Mouse (Mus musculus): ENCODE measurements around the gene Phf1.

The Phf1 gene

DNA sequence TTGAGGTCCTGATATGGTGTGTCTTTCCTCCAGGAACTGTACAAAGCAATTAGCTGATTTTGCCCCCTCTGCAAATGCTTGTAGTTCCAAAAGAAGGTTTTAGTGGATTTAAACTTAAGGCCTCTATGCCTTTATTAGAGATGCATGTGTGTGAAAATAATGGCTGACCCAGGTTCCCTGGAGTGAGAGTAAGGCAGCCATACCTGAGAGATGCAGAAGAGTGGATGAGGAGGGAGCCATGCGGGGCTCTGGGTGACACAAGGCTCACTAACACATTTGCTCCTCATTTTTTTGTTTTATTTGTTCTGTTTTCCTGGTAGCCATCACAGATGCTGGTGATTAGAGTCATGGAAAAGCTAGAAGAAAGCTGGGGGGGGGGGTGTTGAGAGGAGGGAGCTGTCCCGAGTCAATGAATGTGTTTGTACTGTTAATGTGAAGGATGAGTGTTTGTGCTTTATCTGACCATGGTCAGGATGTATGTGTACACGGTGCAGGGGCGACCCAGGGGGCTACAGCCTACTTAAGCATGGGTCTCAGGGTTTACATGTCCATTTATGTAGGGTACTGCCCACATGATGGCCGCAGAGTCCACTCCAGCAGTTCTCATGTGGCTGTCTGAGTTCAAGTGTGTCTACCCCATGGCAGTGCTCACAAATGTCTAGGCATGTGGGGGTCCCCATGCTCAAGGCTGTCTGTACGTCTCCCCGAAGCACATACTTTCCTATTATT, 17.9 kb downstream of the Phf1 start:
- no peak for DNase-seq (ENCODE audit: extremely low read depth, low read depth)

DNA sequence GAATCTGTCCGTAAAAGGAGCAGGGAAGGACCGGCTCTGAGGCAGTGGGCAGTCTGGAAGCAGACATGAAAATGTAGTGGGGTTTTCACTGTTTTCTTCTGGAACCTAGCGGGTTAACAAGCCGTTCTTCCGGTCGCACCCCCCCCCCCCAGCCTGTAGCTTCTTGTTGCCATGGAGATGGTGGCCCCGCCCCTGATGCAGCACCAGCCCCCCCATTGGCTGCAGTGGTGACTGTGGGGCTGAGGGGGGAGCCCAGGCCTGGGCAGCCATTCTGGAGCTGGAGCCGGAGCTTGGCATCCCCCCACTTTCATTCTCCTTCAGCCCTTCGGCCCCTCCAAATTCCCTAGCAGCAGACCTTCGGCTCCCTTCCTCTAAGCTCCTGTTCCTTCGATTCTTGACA, 18.6 kb downstream of the Phf1 start:
- DNase-seq (ENCODE audit: extremely low read depth, low read depth), result no peak

DNA sequence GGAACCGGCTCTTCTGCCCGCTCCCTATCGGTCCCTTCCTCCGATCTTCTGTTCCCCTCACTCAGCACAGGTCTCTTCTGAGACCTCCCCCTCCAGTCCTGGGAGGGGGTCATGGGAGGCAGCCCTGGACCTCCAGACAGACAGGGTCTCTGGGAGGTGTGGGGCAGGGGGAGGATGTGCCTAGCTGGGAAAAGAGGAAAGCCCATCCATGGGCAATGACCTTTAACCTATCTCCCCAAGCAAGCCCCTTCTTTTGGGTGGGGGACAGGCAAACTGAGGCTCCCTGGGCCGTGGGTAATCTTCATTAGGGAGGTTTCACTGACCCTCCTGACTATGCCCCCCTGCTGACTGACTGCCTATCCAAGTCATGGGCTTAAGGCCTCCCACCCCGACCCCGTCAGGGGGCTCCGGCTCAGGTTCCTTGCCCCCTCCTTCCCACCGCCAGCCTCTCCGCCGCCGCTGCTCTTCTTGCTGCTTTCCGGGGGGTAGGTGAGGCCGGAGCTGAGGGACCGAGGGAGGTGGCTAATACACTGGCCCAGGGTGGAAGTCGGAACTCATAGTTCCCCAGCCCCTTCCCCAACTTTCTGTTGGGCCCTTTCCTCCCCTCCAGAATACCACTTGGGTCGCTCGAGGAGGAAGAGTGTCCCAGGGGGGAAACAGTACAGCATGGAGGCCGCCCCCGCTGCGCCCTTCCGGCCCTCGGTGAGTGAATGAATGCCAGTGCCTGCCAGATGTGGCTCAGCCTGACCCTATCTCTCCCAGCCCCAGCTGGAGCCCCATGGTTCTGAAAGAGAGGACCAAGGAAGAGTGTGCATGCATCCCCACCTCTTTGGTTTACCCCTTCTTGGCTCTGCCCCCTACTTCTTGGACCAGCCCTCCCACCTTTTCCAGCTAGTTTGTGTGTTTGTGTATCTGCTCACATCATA, 19.4 kb downstream of the Phf1 start:
- no peak for DNase-seq (ENCODE audit: extremely low read depth, low read depth)

DNA sequence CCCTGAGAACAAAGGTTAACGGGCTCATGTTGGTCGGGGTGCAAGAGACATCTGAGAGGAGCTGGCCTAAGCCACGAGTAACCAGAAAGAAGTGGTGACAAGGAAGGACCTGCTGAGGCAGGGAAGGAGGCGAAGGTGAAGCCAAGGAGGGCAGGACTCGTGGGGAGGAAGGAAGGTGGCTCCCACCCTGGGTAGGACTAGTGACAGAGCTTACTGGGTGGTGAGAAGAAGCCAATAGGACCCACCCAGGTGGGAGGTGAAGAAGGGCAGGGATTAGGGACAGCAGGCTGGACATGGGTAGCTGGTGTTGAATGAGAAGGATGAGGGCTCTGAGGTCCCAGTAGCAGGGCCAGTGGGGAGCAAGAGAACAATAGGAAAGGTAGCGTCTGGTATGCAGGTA, 20.3 kb downstream of the Phf1 start:
- no peak for DNase-seq (ENCODE audit: extremely low read depth, low read depth)

DNA sequence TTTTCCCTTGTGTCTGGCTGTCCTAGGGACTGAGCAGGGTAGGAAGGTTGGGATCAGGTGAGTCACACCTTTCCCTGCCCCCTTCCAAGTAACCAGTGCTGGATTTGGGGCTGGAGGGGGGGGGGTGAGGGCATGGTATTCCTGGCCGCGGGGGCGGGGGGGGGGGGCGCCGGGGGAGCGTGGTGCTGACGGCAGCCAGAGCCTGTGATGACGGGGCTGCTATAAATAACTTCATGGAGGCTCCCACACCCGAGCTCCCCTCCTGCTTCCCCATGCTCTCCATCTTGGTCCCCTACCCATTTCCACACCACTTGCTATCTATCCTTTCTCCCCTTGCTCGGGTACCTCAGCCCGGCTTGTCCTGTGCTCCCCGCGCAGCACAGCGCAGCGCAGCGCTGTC, 20.9 kb downstream of the Phf1 start:
- no peak for DNase-seq (ENCODE audit: extremely low read depth, low read depth)

DNA sequence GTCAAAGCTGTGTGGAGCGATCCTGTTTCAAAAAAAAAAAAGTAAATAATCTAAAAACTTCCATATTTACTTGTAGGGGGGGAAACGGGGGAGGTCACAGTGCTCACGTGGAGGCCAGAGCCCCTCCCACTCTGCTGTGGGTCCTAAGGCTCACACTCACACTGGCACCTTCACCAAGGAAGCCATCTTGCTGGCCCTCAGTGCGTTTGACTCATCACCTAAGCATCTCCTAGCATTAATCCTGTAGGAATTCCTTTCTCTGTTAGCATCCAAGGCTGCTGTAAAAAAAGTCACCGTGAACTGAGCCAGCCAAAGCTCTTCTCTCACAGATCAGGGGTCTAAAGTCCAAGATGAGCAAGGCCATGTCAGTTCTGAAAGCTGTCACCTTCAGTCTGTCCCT, 23.5 kb downstream of the Phf1 start:
- no peak for DNase-seq (ENCODE audit: extremely low read depth, low read depth)

DNA sequence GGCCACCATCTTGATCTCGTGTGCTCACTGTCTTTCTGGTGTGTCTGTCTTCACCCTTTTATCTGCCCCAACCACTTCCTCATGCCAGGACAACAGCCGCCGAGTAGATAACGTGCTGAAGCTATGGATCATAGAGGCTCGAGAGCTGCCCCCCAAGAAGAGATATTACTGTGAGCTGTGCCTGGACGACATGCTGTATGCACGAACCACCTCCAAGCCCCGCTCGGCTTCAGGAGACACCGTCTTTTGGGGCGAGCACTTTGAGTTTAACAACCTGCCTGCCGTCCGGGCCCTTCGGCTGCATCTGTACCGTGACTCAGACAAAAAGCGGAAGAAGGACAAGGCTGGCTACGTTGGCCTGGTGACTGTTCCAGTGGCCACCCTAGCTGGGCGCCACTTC, 24.0 kb downstream of the Phf1 start:
- peak; percentile 88 for DNase-seq (ENCODE audit: extremely low read depth, low read depth)

DNA sequence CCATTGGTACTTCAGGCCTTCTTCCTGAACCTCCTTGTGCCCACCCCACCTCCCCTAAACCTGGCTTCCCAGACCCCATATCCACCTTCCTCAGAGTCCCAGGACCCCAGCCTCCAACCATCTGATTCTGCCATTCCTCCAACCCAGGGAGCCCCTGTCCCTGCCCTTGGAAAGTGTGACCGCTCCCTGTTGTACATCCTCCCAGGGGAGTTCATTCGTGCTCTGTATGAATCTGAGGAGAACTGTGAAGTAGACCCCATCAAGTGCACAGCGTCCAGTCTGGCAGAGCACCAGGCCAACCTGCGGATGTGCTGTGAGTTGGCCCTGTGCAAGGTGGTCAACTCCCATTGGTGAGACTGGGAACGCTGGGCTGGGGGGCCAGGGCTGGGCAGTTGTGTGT, 25.0 kb downstream of the Phf1 start:
- DNase-seq (ENCODE audit: extremely low read depth, low read depth), result no peak

DNA sequence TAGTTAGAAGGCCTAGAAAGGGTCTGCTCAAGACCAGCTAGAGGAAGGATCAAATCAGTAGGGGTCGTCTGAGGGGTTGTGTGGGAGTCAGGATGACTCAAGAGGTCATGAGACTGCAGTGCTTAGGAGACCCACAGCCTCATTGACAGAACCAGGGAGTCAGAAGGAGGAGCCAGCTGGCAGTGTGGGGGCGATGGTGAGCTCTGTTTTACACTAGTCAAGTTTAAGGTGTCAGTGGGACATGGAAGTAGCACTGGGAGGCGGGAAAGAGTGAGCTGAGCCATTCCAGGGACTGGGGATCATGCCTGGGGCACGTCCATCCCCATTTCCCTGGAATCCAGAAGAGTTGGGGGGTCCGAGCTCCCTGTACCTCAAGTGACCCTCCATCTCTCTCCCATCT, 26.0 kb downstream of the Phf1 start:
- DNase-seq (ENCODE audit: extremely low read depth, low read depth), result no peak

DNA sequence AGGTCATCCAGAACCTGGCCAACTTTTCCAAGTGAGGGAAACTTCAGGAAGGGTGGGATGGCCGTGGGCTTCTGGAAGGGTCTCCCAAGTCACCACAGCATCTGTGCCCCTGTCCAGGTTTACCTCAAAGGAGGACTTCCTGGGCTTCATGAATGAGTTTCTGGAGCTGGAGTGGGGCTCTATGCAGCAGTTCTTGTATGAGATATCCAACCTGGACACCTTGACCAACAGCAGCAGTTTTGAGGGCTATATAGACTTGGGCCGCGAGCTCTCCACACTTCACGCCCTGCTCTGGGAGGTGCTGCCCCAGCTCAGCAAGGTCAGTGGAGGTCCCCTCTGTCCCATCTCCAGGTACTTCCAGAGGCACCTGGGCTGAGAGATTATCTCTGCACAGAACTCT, 27.0 kb downstream of the Phf1 start:
- DNase-seq (ENCODE audit: extremely low read depth, low read depth), result no peak

DNA sequence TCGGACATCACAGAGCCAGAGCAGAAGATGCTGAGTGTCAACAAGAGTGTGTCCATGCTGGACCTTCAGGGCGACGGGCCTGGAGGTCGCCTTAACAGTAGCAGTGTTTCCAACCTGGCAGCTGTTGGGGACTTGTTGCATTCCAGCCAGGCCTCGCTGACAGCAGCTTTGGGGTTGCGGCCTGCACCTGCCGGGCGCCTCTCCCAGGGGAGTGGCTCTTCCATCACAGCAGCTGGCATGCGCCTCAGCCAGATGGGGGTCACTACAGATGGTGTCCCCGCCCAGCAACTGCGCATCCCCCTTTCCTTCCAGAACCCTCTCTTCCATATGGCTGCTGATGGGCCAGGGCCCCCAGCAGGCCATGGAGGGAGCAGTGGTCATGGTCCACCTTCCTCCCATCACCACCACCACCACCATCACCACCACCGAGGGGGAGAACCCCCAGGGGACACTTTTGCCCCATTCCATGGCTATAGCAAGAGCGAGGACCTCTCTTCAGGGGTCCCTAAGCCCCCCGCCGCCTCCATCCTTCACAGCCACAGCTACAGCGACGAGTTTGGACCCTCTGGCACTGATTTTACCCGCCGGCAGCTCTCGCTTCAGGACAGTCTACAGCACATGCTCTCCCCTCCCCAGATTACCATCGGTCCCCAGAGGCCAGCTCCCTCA, 28.9 kb downstream of the Phf1 start:
- no peak for DNase-seq (ENCODE audit: extremely low read depth, low read depth)

DNA sequence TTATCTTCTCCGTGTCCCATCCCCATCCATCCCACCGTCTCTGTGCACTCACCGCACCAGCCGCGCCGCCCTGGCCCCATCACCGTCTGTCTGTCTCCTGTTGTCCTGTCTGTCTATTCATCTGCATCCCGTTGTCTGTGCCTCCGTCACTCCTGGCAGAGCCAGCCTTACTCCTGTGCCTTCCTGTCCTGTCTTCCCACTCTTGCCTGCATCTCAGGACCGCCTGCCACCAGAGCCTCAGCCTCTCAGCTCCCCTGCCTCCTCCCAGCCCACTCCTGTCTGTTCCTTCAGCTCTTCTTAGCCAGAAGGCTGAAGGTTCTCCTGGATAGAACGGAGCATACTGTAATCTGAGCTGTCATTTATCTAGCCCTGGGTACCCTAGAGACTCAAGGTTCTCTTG, 34.1 kb downstream of the Phf1 start:
- DNase-seq (ENCODE audit: extremely low read depth, low read depth), result no peak

DNA sequence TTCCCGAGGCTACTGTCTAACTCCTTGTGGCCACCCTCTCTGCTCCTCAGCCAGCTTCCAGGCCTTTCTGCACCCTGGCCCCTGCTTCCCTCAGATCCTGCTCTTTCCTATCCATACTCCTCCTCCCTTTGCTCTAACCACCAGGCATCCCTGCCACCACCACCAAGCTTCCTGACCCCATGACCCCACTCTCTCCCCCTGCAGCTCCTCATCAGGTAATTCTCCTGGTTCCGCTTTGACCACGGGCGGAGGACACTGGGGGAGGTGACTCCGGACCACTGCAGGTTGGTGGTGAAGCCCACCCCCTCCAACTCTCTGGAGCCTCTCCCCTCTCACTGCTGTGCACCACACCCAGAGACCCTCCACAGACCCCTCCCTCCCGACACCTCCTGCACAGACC, 34.6 kb downstream of the Phf1 start:
- DNase-seq (ENCODE audit: extremely low read depth, low read depth), result no peak

DNA sequence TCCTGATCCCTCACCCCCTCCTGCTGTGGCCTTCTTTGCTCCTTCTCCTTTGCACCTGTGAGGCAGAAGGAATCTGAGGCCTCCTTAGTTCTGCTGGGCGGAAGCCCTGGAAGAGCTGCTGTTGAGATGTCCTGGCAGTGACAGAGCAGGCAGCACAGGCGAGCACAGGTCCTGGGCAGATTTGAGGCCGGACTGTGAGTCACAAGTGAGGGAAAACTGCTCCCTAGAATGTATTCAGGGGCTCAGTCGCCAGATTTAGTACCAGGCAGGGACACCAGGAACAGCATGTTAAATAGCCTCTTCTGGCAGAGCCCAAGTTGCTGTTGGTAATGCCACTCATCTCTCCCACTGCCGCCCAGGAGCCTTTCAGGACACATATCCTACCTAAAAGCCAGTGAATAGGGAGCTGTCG, 35.4 kb downstream of the Phf1 start:
- no peak for DNase-seq (ENCODE audit: extremely low read depth, low read depth)

DNA sequence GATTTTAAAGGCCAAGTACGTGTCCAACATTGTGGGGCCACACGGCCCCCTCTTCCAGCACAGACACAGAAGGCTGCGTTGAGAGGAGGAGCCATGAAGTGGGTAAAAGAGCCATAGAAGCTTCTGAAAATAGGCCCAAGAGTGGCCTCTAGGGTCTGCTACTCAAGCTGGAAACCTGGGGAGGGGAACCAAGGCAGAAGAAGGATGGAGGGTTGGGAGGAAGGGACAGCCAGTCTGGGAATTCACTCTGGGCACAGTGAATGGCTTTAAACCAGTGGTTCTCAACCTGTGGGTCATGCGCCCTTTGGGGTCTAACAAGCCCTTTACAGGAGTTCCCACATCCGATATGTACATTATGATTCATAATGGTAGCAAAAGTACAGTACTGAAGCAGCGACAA, 36.4 kb downstream of the Phf1 start:
- no peak for DNase-seq (ENCODE audit: extremely low read depth, low read depth)

DNA sequence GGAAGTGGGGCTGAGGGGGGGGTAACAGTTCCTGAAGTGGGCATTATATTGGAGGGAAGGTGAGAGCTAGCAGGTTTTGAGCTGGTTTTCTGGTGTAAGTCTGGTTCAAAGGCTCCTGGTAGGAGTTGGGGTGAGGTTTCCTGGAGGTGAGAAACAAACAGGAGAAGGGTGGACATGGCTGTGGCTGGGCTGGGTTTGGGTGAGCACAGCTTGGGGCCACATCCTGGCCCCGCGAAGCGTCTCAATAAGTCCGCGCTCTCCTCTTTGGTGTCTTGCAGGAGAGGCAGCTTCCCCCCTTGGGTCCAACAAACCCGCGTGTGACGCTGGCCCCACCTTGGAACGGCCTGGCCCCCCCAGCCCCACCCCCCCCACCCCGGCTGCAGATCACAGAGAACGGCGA, 37.4 kb downstream of the Phf1 start:
- no peak for DNase-seq (ENCODE audit: extremely low read depth, low read depth)

DNA sequence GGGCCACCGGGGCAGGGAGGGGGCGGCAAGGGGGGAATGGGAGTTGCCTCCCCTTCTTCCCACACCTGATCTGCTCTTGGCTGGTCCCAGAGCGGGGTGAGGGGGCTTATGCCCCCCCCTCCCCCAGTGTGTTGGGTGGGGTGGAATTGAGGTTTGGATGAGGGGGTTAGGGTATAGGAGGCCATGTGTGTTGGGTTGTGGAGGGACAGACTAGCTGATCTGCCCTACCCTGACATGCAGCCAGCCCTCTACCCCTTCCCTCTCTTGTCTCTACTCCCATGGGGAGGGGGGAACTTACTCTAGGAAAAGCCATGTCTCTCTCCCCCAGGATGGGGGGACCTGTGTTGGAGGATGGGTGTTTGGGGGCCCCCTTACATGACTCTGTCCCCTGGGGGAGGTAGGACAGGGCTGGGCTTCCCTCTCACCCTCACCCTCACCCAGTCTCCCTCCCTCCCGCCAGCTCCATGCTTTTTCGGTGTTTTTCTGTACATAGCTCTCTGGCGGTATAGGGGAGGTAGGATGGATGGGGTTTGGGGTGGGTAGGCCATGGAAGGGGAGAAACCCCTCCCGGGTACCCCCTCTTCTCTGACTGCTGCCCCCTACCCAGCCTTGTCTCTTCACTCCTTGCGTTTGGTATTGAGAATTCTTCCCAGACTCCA, 38.5 kb downstream of the Phf1 start:
- no peak for DNase-seq (ENCODE audit: extremely low read depth, low read depth)

DNA sequence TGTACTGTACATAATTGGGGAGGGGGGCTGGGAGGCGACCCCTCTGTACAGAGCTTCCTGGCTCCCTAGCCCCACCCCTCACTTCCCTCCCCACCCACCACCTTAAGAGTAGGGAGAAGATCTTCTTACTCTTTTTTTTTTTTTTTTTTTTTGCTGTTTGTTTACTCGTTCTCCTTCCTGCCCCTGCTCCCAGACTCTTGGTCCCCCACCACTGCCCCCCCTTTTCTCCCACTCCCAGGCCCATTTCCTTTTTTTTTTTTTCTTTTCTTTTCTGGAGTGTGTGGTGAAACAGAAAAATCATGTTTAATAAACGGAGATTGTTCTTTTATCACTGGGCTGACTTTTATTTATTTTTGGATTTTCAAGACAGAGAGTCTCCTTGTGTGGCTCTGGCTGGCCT, 39.3 kb downstream of the Phf1 start:
- no peak for DNase-seq (ENCODE audit: extremely low read depth, low read depth)

DNA sequence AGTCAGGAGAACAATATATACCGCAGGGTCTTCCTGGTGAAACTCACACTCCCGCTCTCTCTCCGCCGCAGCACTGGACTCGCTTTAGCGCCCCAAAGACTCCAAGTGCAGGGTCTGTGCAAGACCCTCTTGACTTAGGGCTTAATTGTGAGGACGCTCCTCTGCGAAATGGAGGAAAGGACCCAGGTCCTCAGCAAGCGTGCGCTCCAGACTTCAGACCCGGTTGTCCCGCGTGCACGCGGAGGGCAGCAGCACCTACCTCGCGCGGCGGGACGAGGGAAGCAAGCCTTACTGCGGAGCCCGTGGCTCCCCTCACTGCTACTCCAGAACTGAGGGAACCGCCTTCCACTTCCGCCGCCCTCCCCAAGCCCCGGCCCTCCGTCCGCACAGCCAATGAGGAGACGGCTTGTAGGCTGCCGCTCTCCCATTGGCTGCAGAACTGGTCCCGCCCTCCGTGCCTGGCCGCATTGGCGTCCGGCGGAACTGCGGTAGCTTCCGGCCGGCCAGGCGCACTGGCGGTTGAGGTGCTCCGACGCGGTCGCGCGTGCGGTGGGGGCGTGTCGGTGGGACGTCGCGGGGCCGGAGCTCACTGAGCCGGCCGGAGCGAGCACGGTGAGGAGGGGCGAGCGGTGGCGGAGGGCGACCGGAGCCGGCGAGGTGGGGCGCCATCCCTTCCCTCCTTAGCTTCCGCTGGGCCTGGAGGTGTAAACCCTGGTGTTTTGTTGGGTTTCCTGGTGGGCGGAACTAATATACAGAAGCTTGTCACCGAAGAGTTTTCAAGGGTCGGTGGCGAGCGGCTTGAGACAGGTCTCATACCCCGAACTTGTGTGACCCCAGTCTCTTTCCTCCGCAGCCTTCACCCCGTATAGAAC, 40.1 kb downstream of the Phf1 start, which contains the start of gene Zbtb9:
Gene Zbtb9 (plus strand): TSS at position 465 of the 872 bp plus-strand sequence.
- DNase-seq (ENCODE audit: extremely low read depth, low read depth), result peak; percentile 89

DNA sequence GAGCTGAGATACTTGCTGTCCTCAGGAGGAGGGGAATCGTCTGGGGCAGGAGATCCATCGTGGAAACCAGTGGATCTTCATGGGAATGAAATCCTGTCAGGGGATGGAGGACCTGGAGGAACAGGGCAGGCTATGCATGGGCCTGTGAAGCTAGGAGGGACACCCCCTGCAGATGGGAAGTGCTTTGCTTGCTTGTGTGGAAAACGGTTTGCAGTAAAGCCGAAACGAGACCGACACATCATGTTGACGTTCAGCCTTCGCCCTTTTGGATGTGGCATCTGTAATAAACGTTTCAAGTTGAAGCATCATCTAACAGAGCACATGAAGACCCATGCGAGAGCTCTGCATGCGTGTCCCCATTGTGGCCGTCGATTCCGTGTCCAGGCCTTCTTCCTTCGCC, 41.7 kb downstream of the Phf1 start:
- no peak for DNase-seq (ENCODE audit: extremely low read depth, low read depth)

DNA sequence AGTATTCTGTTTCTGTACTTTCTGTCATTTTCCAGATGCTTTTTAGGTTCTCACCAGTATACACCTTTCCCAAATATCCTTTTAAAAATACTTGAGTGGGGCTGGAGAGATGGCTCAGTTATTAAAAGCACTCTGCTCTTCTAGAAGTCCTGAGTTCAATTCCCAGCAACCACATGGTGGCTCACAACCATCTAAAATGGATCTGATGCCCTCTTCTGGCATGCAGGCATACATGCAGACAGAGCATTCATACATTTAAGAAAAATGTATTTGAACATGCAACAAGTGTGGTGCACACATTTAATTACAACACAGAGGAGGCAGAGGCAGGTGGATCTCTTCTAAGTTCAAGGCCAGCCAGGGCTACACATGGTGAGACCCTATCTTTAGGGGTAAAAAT, 42.6 kb downstream of the Phf1 start:
- DNase-seq (ENCODE audit: extremely low read depth, low read depth), result no peak
